Mouse (Mus musculus): ENCODE measurements around the gene Msi2.

Msi2 gene

GRCm38 (mm10) chr11:88718050-88718765 lies at the start of gene Msi2:
Gene Msi2, minus strand, starts transcription at chr11:88718513.
- peak; percentile 95 for DNase-seq (ENCODE audit: low spot score)

GRCm38 (mm10) chr11:88765635-88766034 lies 47.3 kb upstream of the Msi2 start:
- DNase-seq (ENCODE audit: low spot score), result no peak

- no peak for DNase-seq (ENCODE audit: low spot score)
Measured at GRCm38 (mm10) chr11:88763371-88763770, 45.1 kb upstream of the Msi2 start.

DNA sequence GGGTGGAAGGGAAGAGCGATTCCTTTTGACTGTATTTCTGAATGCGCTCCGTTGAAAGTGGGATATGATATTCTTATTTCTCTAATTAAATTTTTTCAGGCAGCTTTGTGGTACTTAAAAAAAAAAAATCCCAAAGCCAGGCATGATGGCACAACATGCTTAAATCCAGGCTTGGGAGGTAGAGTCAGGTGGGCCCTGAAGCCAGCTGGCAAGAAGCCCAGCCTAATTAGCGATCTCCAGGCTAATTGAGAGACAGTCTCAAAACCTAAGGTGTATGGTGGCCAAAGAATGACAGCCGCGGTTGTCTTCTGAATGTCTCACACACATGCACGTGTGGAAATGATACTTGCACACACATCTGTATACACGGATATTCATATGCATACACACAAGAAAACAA lies 41.2 kb upstream of the Msi2 start:
- DNase-seq (ENCODE audit: low spot score), result no peak

DNA sequence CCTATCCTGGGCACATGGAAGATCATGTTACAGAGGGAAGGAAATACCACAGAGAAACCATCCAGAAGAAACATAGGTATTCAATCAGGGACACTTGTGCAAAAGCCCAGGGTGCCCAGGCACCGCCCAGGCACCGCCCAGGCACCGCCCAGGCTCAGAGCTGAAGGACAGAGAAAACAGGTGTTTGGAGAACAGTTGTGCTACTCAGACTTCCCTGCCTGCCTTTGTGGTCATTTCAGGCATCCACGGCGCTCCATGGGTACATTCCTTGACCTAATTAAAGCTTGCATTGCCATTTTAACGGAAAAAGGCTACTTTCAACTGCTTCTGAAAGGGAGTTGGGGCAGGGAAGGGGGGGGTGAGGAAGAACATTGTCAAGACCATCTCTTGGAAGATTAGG lies 40.1 kb upstream of the Msi2 start:
- peak; percentile 23 for DNase-seq (ENCODE audit: low spot score)

GRCm38 (mm10) chr11:88745306-88745705 lies 27.0 kb upstream of the Msi2 start:
- DNase-seq (ENCODE audit: low spot score), result no peak

- DNase-seq (ENCODE audit: low spot score), result no peak
Measured at GRCm38 (mm10) chr11:88739574-88740295, 21.4 kb upstream of the Msi2 start.

DNA sequence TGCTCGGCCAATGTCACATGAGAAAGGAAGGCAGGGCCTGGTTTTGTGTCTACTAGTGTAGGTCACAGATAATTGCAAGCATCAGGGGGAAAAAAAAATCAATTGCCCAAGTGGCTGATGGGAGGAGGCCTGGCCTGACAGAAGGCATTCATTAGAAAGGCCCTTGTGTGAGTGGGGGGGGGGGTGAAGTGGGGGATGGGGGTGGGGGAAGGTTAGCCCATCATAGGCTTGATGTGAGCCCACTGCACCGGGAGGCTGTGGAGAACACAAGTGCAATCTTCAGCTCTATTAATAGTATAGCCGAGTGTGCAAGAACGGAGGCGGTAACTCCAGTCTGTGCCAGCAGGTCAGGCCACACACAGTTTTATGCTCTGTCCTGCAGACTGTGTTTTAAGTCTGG lies 11.1 kb upstream of the Msi2 start:
- peak; percentile 60 for DNase-seq (ENCODE audit: low spot score)

- peak; percentile 85 for DNase-seq (ENCODE audit: low spot score)
Measured at GRCm38 (mm10) chr11:88728508-88728890, 10.2 kb upstream of the Msi2 start.

- peak; percentile 40 for DNase-seq (ENCODE audit: low spot score)
Measured at GRCm38 (mm10) chr11:88727768-88728507, 9.6 kb upstream of the Msi2 start.

DNA sequence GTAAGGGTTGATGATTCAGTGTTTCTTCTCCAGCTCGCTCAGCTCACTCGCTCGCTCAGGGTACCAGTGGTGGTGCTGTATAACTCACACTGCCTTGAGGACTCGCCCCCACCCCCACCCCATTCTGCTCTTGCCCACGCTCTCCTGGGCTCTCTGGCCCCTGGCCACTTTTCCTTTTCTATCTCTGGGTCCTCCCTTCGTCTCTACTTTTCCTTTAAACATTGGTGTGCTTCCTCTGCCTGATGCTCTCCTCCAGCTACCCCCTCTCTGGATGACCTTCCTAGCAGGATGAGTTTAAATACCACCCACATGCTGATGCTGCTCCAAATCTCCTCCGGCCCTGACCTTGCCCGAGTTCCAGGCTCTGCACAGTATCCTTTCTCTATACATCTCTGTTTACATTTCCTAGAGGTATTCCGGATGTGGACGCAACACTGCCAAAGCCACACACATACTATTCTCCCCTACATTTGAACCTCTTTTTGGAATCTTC lies 2.9 kb upstream of the Msi2 start:
- no peak for DNase-seq (ENCODE audit: low spot score)

- DNase-seq (ENCODE audit: low spot score), result no peak
Measured at GRCm38 (mm10) chr11:88720261-88721143, 2.2 kb upstream of the Msi2 start.

- DNase-seq (ENCODE audit: low spot score), result no peak
Measured at GRCm38 (mm10) chr11:88719601-88720000, 1.3 kb upstream of the Msi2 start.

DNA sequence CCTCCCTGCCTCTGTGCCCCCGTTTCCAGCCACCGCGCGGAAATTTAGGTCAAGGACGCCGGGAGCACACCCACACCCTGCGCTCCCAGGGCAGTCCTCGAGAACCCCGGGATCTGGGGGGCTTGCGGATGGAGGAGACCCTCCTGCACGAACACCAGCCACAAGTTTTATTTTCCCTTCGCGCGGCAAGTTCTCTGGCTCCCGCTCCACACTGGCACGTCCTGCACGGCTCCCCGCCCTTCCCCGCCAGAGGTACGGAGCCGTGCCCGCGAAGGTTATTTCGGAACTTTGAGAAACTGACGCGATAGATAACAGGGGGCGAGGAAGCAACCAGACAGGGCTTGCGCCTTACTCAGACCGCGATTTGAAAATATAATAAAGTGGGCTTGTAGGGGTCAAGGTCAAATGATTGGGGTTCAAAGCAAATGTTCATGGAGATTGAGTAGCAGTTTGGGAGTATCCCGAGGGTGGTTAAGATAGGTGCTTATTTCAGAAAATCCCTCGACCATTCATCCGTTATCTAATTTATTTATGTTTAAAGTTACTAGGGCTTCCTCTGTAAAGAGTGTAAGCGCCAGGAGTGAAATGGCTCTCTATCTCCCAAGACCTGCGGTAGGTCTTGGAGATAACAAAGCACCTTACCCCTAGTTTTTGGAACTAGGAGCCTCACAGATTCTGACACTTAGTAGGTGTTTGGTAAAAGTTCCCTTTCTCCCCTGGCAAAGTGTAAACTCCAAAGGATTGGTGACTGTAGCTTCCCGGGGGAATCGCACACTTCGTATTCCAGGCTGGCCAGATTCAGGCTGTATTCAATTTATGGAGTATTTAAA lies 668 bp upstream of the Msi2 start:
- DNase-seq (ENCODE audit: low spot score), result peak; percentile 68

DNA sequence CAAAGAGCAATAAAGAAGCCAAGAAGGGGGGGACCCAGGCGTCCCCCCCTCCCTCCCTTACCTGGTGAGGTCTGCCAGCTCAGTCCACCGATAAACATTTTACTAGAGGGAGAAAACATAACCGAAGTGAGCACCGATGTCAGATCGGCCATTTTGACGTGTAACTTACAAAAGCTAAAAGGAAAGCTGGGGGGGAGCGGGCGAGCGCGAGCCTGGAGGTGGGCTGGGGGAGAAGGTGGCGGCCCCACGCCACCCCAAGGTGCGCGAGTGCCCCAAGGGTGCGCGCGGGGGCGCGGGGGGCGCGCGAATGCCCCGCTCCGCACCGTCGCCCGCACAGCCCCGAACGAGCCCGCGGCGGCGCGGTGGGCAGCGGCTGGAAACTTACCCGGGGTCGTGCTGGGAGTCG lies 666 bp downstream of the Msi2 start:
- no peak for DNase-seq (ENCODE audit: low spot score)

- no peak for DNase-seq (ENCODE audit: low spot score)
Measured at GRCm38 (mm10) chr11:88717016-88717643, 1.2 kb downstream of the Msi2 start.

- peak; percentile 76 for DNase-seq (ENCODE audit: low spot score)
Measured at GRCm38 (mm10) chr11:88716061-88716994, 2.0 kb downstream of the Msi2 start.

DNA sequence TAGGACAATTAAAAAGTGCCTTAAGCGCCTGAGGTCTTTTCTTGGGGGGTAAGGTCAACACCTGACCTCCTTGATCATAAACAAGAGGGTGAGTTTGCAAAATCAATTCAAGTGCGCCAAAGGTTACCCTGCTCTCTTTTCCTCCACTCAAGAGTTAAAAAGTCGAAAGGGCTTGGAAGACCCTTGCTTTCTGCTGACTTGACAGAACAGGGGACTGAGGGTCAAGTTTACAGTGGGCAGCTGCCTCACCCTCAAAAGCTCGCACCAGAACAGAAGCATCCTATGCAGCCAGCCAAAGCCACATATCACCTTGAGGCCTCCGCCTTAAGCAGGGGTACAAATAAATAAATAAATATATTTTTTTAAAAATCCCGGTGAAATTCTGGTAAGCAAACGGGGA lies 3.0 kb downstream of the Msi2 start:
- no peak for DNase-seq (ENCODE audit: low spot score)

- no peak for DNase-seq (ENCODE audit: low spot score)
Measured at GRCm38 (mm10) chr11:88714127-88714526, 4.2 kb downstream of the Msi2 start.

All from embryo, embryonic 10.5 days (tissue).